Mouse (Mus musculus) thymus, adult 2 months (tissue): ENCODE data around the gene Slc7a5. TPM values are rescaled to one million over a fixed set of nuclear protein-coding genes. Genes with fewer than 3 reads are reported as not detected.

Experiments
- DNase-seq: peaks from one replicate; pipeline ENCODE4 v3.0.0; 2021
- H3K27ac ChIP-seq: fragments of 200-500 bp; 2 replicates; pipeline ENCODE4 v1.5.1; 2012; ENCODE audit warnings: low read length, control low read depth; ENCODE audit not compliant: control insufficient read depth, insufficient read depth
- H3K27me3 ChIP-seq: fragments of 200-500 bp; 2 replicates; pipeline ENCODE4 v1.6.1; 2012; ENCODE audit warnings: mild to moderate bottlenecking, low read length, moderate library complexity, mixed read lengths; ENCODE audit not compliant: control insufficient read depth, insufficient read depth
- H3K36me3 ChIP-seq: fragments of 200-500 bp; 2 replicates; pipeline ENCODE4 v1.6.1; 2012; ENCODE audit warnings: mild to moderate bottlenecking, low read length, moderate library complexity; ENCODE audit not compliant: control insufficient read depth, insufficient read depth
- H3K4me1 ChIP-seq: fragments of 200-500 bp; replicated peaks from 2 replicates; pipeline ENCODE4 v1.6.1; 2012; ENCODE audit warnings: low read length; ENCODE audit not compliant: control insufficient read depth, insufficient read depth
- H3K4me3 ChIP-seq: fragments of 200-500 bp; 2 replicates; pipeline ENCODE4 v1.5.1; 2012; ENCODE audit warnings: mild to moderate bottlenecking, low read length, control low read depth, moderate library complexity; ENCODE audit not compliant: control insufficient read depth, insufficient read depth
- CTCF ChIP-seq: fragments of 200-500 bp; IDR thresholded peaks from 2 replicates; pipeline ENCODE4 v1.5.1; 2012; ENCODE audit warnings: mild to moderate bottlenecking, control low read depth, low read length, moderate library complexity, borderline replicate concordance; ENCODE audit not compliant: control insufficient read depth, poor library complexity, insufficient read depth; ENCODE audit errors: extremely low read depth
- POLR2A ChIP-seq: fragments of 200-500 bp; IDR thresholded peaks from 2 replicates; pipeline ENCODE4 v1.6.1; 2012; ENCODE audit warnings: mild to moderate bottlenecking, low read length, control low read depth, moderate library complexity; ENCODE audit not compliant: control insufficient read depth, poor library complexity, insufficient read depth; ENCODE audit errors: extremely low read depth
- WGBS: fragments of 180-500 bp; shearing (Covaris S2); methylation state at CpG from one replicate; pipeline ENCODE4 v1.1.7; 2018; 5-methylcytosine and 5-hydroxymethylcytosine counted together
- polyA plus RNA-seq: library from polyadenylated mRNA; depleted of rRNA; stranded (reverse); fragments of >200 nt; gene quantifications from 2 replicates; pipeline ENCODE4 v1.2.3, GENCODE M21; 2012

Gene Slc7a5
- polyA plus RNA-seq, 1 experiment: 45.9 TPM

DNA sequence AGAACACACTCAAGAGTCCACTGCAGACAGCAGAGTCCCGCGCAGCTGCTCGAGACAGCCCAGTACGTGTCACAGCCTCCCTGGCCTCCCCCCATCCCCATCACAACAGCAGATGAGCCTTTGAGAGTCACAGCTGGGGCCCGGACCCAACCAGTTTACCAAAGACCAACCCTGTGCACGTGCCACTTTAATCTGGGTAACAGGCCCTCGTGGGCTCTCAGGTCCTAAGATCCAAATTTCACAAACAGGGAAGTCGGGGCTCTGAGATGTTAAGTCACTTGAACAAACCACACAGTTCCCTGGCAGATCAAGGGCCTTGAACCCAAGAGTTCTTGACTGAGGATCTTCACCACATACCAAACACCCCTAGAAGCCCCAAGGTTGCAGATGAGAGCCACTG, 14.1 kb upstream of the Slc7a5 start:
- H3K27ac ChIP-seq: no peak overlapping the region
- TF ChIP-seq POLR2A (no peak), CTCF (no peak)
- no peak for DNase-seq
- H3K4me1 ChIP-seq: no peaks in the 10 kb centered on the region
- H3K36me3 ChIP-seq: no peaks in the 10 kb centered on the region
- H3K27me3 ChIP-seq: no peaks in the 10 kb centered on the region
- no peak overlapping the region for H3K4me3 ChIP-seq
- 62% methylated on average over 8 of the region's 8 CpGs for WGBS

DNA sequence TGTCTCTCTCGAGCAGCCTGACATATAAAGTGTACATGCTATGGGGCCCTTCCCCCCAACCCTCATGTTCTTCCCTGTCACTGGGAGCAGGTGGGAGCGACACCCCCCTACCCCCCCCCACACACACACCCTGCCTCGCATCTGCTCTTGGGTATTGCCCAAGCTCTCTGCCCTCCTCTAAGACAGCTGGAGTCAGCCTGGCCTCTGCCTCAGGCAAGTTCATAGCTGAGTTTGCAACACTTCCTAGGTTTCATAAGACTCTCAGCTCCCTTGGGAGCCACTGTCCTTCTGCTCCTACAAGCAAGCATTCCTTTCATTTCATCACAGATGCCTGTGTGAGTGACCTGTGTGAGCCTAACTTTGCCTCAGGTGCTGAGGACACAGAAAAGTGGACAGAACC, 12.2 kb upstream of the Slc7a5 start:
- no peak for DNase-seq
- Histone ChIP-seq H3K27ac (no peak overlapping the region), H3K4me3 (no peak overlapping the region), H3K4me1 (no peaks in the 10 kb centered on the region), H3K27me3 (no peaks in the 10 kb centered on the region), H3K36me3 (no peaks in the 10 kb centered on the region)
- TF ChIP-seq POLR2A (no peak), CTCF (no peak)
- 75% methylated on average over 3 of the region's 3 CpGs for WGBS

DNA sequence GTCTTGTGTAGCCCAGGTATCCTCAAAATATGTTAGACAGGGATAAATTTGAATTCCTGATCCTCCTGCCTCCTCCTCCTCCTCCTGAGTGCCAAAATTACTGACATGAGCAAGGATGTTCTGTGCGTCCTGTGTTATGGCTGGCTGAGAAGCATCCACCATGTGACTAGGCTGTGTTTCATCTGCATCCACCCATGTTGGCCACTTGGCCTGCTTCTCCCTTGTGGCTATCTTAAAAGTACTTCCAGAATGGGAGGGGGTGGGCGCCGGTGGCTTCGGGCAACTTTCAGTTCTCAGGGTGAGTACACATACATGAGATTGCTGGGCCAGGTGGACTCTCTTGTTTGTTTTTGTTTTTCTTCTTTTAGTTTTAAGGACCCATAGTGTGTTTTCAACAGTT, 11.7 kb upstream of the Slc7a5 start:
- Histone ChIP-seq H3K27me3 (no peaks in the 10 kb centered on the region), H3K4me3 (no peak overlapping the region), H3K4me1 (no peaks in the 10 kb centered on the region), H3K36me3 (no peaks in the 10 kb centered on the region), H3K27ac (no peak overlapping the region)
- 81% methylated on average over 4 of the region's 4 CpGs for WGBS
- TF ChIP-seq POLR2A (no peak), CTCF (no peak)
- no peak for DNase-seq

DNA sequence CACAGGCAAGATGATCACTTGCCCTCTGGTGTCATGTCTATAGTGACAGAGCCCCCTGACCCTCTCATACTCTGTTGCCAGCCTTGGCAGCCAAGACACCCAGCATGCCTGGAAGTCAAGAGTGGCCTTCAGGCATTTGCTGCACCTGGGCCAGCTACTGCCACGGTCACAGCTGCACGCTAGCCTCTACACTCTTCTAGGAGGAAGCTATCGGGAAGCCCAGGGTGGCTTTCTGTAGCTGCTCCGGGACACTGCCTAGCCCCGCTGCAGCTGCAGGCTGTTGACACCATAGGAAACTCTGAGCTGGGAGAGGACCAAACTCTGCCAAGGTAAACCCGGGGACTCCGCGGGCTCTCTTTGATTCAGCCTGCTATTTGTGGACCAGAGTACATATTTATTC, 5.9 kb upstream of the Slc7a5 start:
- Histone ChIP-seq H3K27me3 (no peaks in the 10 kb centered on the region), H3K4me3 (no peak overlapping the region), H3K36me3 (no peaks in the 10 kb centered on the region), H3K4me1 (peaks cover 10% of the 10 kb centered on the region), H3K27ac (no peak overlapping the region)
- no peak for DNase-seq
- 63% methylated on average over 8 of the region's 8 CpGs for WGBS
- TF ChIP-seq CTCF (no peak), POLR2A (no peak)

DNA sequence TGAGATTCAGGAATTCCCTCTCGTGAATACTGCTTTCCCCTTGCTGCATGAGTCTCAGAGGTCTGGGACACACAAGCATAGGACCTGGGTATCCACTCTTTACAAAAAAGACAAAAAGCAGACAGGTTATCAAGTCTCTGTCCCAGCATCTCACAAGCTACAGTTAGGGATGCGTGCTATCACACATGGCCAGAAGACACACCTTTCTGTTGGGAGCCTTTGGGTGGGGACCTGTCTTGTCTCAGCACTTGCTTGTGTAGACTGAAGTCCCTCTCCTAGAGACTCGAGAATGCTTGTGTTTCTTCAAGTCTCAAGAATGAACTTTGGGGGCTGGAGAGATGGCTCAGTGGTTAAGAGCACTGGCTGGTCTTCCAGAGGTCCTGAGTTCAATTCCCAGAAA, 5.3 kb upstream of the Slc7a5 start:
- H3K4me1 ChIP-seq: peaks cover 14% of the 10 kb centered on the region
- H3K27me3 ChIP-seq: no peaks in the 10 kb centered on the region
- no peak overlapping the region for H3K4me3 ChIP-seq
- 88% methylated on average over 3 of the region's 3 CpGs for WGBS
- TF ChIP-seq CTCF (no peak), POLR2A (no peak)
- H3K27ac ChIP-seq: no peak overlapping the region
- no peaks in the 10 kb centered on the region for H3K36me3 ChIP-seq
- no peak for DNase-seq

DNA sequence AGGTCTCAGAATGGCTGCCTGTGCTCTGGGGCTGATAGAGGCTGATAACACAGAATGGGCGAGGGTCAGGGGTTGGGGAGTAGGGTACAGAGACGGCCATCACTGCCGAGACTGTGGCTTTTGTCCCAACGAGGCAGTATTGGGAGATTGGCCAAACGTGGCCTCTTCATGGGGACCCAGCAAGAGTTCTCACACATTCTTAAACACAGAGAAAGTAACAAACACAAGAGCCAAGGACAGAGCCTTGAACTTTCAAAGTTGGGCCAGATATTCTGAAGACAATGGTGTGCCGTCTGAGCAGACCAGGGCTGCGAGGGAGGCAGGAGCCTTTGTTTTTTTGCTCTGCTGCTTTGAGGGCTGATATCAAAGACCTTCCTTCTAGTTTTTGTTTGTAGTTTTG, 4.5 kb upstream of the Slc7a5 start:
- H3K36me3 ChIP-seq: no peaks in the 10 kb centered on the region
- no peak overlapping the region for H3K4me3 ChIP-seq
- 80% methylated on average over 7 of the region's 7 CpGs for WGBS
- DNase-seq: no peak
- H3K27ac ChIP-seq: no peak overlapping the region
- no peaks in the 10 kb centered on the region for H3K27me3 ChIP-seq
- H3K4me1 ChIP-seq: peaks cover 14% of the 10 kb centered on the region
- TF ChIP-seq CTCF (no peak), POLR2A (no peak)

DNA sequence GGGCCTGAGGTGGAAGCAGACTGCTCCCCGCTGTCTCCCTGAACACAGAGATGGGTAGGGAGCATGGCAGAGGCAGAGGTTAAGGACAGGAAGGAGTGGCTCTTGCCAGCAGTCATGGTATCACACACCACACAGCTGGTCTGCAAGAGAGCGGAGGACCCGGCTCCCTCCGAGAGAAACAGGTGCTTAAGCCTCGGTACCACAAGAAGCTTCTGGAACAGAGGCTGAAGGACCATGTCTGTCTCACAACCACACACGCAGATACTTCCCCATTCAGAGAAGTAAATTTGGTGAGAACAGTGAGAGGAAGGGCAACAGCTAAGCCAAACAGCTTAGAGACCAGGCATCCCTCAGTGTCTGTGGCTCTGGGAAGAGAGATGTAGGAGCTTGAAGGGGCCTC, 3.9 kb upstream of the Slc7a5 start:
- no peak for TF ChIP-seq CTCF
- TF ChIP-seq POLR2A: no peak
- Histone ChIP-seq H3K27ac (no peak overlapping the region), H3K4me3 (no peak overlapping the region), H3K4me1 (peaks cover 19% of the 10 kb centered on the region), H3K27me3 (no peaks in the 10 kb centered on the region), H3K36me3 (no peaks in the 10 kb centered on the region)
- no peak for DNase-seq
- whole genome bisulfite sequencing: 39% methylated on average over 6 of the region's 6 CpGs
